Mouse (Mus musculus): ENCODE measurements around the gene Pax2.

The Pax2 gene

DNA sequence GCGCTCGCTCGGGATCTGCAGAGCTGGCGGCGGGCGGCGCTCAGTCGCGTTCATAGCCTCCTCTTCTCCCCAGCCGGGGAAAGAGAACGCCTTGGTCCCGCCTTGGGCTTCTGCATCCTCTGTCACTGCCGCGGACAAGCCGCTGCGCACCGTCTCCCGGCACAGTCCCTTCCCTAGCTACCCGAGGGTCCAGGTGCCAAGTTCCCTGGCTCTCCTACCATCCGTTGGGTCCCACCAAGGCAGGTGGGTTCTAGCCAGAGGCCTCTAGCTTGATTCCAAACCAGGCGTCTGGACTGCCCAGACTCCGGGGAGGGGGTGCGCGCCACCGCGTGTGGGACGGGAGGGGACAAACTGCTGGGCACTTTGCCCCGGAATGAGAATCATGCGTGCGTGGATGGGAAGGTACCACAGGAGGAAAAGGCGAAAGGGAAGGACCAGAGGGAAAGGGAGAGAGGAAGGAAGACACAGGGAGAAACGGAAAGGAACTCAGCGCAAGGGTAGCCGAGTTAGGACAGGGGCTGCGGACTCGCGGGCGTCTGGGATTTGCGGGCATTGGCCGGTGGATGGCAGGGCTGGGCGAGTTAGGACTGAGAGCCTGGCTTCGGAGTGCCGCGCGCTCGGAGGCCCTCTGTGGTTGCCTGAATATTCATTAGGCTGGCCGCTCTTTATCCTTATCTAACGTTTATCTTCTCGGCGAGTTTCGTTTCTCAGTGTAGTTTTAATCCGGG is at the start of gene Pax2:
Gene Pax2, plus strand, starts transcription at position 353 of the 728 bp plus-strand sequence.
- DNase-seq = no peak

DNA sequence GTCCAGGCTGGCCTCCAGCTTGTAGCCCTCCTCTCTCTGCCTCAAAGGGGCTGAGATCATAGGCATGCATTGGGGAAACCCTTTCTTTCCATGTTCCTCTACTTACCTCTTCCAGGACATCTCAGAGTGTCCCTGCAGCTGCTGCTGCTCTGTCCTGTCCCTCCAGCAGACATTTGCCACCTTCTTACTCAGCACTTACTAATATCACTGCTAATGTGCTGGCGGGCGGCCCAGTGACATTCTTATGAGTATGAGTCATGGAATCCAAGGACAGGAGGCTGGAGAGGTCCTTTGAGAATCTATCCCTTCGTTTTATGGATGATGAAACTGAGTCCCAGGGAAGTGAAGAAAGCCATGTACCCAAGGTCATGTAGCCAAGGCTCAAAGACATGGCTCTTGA is 47.0 kb upstream of the Pax2 start:
- no peak for DNase-seq

- no peak for DNase-seq
Observed at GRCm38 (mm10) chr19:44716731-44717600, 38.9 kb upstream of the Pax2 start.

DNA sequence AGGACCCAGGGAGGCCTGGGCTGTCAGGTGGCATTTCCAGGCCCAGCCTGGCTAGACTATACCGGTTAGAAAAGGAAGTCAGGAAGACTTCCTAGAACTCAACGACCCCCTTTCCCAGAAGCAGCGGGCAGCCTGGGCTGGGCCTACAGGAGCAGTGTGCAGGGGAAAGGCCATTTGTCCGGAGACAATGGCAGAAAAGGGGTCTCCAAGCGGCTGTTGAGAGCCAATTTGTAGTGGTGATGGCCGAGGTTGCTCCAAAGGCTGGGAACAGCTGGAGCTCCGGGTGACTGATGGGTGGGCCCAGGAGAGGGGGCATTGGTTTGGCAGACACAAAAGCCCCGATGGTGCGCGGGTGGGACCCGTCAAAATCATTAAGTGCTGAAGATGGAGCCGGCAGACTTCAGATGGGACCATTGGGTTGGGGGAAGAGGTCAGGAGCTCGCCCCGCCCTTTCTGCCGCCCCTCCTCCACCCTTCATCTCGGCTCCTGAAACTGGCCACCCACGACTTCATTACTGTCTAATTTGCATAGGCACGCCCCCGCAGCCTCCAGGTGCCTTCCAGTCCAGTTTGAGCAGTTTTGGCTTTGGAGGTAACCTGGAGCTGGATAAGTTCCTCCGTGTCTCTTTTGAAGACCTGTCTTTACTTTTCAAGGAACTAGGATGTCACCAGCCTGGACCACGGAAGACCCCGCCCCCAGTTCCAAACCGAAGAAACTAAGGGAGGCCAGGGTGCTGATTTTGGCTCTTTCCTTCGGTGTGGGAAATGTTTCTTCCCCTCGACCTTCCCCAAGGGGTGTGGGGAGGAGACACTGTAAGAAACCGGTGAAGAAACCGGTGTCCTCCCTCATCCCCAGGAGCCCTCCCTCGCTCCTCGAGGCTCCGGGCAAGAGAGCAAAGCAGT is 36.3 kb upstream of the Pax2 start:
- no peak for DNase-seq

- DNase-seq = no peak
Observed at GRCm38 (mm10) chr19:44720194-44720521, 35.7 kb upstream of the Pax2 start.

DNA sequence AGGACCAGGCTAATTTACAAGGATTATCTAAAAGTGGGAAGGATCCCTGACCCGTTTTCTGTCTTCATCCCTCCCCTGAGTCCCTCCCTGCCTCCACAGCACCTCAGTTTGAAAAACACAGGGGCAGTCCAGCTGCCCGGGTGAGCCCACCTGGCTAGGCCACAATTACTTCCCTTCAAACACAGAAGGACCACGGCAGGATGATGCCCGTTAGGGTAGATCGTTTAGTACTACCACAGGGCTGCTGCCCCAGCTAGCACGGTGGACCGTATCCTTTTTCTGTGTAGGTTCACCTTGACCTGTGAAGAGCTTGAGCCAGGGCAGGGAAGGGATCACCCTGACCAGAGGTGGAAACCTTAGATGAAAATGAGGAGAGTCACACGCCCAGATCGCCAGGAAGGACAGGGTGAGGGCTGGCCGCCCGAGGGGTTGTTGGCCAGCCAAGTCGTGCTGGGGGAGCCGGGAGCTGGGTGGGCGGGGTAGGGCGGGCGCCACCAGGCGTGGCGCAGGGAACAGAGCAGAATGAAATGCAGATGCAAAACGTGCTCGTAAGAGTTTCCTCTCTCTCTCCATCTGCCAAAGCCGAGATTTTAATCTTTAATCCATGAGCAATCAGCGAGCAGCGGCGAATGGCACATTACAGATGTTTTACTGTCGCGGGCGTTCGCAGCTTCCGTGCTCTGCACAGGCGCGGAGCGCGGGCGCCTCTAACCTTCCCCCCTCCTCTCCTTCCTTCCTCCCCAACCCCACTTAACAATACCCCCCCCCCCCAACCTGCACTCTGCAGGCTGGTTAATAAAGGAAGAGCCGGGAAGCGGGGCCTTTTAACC is 32.0 kb upstream of the Pax2 start:
- no peak for DNase-seq

GRCm38 (mm10) chr19:44725951-44726791 is 29.7 kb upstream of the Pax2 start:
- DNase-seq = no peak

DNA sequence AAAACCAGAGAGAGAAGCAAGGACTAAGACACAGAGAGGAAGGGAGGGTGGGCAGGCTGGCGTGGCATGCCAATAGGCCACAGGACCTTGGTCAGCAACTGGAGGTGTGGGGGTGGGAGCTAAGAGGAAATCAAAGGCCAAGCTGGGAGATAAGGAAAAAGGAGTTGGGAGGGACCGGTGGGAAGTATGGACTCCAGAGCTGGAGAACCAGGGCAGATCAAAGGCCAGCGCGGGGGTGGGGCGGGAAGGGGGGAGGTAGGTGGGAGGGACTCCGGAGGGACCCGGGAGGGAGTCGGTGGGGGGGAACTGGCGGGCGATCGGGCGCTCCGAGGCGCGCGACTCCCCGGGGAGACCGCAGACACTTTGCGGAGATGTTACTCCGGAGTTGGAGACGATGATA is 21.7 kb upstream of the Pax2 start:
- no peak for DNase-seq

- DNase-seq = no peak
Observed at GRCm38 (mm10) chr19:44734682-44735081, 21.2 kb upstream of the Pax2 start.

DNA sequence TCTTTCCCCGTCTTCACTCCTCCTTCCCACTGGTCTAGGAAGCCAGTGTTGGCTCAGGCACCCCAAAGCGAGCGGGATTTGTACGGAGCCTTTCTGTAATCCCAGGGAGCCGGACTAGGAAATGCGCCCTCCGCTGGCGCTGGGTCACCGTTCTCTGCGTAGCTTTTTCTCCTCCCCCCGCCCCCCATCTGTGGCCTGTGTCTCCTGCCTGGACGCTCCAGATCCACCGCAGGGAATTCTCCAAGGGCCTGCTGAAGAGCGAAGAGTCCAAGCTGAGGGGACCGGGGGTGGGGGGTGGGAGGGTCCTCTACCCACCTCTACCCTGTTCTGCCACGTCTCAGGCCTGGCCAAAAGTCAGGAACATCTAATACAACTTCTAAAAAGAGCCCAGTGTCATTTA is 15.5 kb upstream of the Pax2 start:
- no peak for DNase-seq

DNA sequence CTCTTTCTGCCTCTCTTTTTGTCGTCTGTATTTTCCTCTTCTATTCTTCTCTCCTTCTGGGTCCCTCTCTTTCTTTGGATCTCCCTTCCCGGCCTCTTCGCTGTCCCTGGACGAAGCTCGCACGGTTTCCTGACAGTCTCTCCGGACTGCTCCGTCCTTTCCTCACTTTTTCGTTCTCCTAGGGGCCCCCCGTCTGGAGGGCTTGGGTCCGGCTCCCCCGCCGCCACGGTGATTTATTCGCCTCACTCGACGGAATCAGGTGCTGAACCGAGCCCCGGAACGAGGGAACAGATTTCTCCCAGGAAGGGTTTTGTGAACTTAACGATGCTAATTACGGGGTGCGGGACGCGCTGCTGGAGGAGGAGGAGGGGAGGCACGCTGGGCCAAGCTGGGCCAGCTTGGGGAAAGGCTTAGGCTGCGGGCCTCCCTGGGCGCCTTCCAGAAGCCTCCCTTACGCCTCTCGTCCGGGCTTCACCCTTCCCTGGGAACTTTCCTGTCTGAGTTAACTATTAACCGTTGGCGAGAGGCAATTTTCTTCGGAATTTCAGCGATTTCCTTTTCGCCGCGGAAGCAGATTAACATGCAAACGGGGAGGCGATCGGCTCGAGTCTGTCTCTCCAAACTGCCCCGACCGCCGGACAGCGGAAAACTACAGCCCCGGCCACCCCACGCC is 14.6 kb upstream of the Pax2 start:
- no peak for DNase-seq

- DNase-seq = no peak
Observed at GRCm38 (mm10) chr19:44741764-44742127, 14.1 kb upstream of the Pax2 start.

GRCm38 (mm10) chr19:44742131-44743020 is 13.5 kb upstream of the Pax2 start:
- no peak for DNase-seq

- DNase-seq = no peak
Observed at GRCm38 (mm10) chr19:44743021-44743415, 12.8 kb upstream of the Pax2 start.

DNA sequence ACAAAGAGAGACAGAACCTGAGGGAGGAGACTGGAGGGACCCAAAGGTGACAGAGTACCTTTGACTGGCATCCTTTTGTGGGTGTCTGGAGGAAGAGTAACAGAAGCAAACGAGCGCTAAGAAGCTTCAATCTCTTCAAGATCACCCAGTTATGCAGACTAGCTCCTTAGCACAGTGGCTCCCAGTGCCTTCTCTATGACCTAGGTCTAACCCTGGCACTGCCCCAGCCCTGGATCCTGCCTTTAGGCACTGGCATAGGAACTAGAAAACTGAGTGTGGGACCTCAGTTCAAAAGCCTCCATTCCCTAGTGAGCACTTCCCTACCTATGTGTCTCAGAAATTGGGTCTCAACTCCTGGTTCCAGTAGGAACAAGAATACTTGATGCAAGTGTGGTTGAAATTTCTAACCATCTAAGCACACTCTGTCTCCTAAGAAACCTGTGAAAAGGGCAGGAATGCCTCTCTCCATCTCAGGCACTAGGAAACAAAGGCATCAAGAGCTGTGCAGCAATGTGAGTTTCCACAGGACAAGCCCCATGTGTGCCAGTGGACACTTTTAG is 11.8 kb upstream of the Pax2 start:
- DNase-seq = no peak

DNA sequence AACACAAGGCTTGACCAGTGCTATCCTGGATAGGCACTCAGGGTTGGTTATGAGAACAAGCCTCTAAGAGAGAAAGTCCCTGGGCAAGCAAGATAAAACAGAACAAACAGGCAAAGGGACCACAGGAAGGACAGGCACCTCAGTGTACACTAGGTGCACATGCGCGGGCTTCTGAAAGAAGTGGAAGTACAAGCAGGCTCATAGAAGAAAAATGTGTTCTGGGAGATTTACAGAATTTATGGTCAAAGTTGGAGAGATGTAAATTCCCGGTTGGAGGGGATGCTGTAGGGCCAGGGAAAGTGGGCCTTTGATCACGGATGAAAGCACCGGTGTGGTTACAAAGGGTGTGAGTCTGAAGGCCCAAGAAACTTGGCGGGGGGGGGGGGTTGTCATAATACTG is 10.1 kb upstream of the Pax2 start:
- no peak for DNase-seq

DNA sequence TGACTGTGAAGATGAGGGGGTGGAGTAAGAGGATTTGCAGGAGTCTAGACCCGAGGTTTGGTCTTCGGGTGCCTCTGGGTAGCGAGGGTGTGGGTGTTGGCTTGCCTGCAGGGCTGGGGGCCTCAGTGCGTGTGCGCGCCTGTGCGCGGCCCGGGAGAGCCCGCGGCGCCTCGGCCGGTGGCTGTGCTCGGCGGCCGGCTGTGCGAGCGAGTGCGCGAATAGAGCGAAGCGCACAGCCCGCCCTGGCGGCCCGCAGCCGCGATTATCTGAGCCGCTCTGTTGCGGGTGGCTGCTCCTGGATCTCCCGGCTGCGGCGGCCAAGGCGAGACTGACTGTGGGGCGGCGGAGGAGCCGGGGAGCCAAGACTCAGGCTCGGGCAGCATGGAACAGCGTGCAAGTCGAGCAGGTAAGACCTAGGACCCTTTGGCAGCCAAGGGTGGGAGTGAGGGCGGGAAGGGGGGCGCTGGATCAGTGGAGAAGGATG is 9.3 kb upstream of the Pax2 start:
- DNase-seq = no peak

DNA sequence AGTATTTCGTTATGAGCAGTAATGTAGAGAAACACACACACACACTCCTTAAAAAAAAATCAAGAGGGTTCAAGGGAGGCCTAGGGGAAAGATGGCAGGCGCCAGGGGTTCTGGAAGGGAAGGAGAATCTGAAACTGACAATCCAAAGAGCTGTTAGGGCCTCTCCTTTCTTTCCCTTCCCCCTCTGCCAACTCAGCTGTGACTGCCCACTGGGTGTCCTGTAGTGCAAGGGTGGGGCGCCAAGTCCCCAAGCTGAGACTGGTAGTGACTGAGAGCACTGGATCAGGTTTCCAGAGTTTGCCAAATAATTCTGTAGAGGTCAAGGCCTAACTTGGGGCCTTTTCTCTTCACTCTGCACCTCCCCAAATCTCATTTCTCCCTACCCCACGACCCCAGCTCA is 8.4 kb upstream of the Pax2 start:
- no peak for DNase-seq

DNA sequence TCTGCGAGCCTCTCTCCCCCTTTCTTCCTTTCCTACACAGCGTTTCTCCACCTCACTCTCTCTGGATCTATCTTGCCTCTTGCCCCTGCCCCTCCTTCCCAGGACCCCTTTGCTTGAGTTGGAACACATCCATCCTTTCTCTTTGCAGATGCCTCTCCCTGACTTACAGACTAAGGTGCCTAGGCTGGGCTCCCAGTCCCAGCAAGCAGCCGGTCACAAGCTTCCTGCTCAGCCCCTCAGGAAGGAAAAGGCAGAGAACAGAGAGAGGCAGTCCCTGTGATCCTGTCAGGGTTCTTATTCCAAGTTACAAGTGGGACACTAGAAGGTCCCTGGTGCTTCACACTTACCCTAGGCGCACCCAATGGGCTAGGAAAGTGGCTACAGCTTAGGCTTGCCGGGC is 7.6 kb upstream of the Pax2 start:
- no peak for DNase-seq

Measured in B cell, adult 2 months (primary cell).